Mouse (Mus musculus): ENCODE measurements at regions not wholly inside any gene's neighbourhood (a gene's known extent, or its start where the extent isn't known, plus 50 kb on each side); places are given as distances from the start of the nearest gene placed in this dataset.
A peak's percentile ranks its signal among the peaks of the same experiment; 100 is the strongest.

DNA sequence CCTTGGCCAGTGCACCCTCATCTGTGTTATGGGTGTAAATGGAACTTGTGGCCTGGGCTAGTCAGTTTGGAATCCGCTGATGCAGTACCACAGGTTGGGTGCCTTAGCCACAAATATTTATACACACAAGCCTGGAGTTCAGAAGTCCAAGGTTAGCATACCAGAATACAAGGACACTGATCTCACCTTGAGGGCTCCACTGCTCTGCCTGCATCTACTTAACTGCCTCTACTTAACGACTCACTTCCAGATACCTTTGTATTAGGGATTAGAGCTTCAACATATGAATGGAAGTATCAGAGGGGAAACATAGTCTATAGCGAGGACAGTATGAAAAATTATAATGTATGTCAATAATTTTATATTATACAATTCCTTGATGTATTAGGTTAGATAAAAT lies 57.5 kb downstream of the Tmem174 start:
- no peak for TF ChIP-seq POU5F1 (IDR thresholded peaks at IDR 0.05; ENCODE audit: borderline replicate concordance, low read length)
- TF ChIP-seq NANOG (IDR thresholded peaks at IDR 0.05; ENCODE audit: borderline replicate concordance, low read length) = peak; percentile 68; the same call in 1 of the 2 replicates
- no peak for TF ChIP-seq CTCF (conservative IDR thresholded peaks at IDR 0.05; ENCODE audit: low read length)

DNA sequence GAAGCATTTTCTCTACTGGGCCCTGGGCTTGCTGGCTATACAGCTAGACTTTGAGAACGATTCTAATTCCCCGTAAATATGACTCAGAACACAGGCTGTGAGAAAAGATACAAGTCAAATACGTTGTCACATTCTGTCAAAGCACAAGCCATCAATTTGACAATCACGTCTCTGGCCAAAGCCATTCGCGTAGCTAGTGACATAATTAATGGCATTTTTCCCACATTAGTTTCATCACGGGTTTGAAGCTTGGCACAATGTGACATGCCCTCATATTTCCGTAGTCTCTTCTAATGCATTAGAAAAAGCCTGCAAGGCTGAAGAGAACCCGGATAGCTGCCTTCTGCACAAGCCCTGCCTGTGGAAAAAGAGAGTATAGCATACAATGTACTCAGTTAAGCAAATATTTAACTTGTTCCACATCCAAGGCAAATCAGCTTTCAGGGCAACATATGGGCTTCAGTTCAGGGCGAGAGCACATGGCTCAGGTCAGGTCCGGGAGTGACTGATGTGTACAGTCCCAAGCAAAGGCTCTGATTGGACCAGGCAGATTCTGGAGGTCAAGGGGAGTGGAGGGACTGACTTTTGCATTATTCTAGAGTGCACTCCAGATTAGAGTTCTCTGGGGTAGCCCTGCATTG lies 58.7 kb downstream of the Tmem174 start:
- Histone ChIP-seq H3K9me3 (ENCODE audit: low read length) (no peaks in the 10 kb centered on the region), H3K36me3 (ENCODE audit: insufficient read depth, low read length) (no peaks in the 10 kb centered on the region), H3K27me3 (ENCODE audit: insufficient read depth, low read length) (peaks cover 22% of the 10 kb centered on the region), H3K4me1 (replicated peaks; ENCODE audit: low read depth, low read length) (peaks cover 36% of the 10 kb centered on the region), H3K4me3 (replicated peaks; ENCODE audit: low read length) (no peak overlapping the region)
- TF ChIP-seq CTCF (conservative IDR thresholded peaks at IDR 0.05; ENCODE audit: low read length) (no peak), POU5F1 (IDR thresholded peaks at IDR 0.05; ENCODE audit: borderline replicate concordance, low read length) (no peak), NANOG (IDR thresholded peaks at IDR 0.05; ENCODE audit: borderline replicate concordance, low read length) (no peak)

More for the DNA sequence above, 57.5 kb downstream of the Tmem174 start:
- H3K27me3 ChIP-seq (ENCODE audit: insufficient read depth, low read length) = peaks cover 16% of the 10 kb centered on the region
- H3K4me1 ChIP-seq (replicated peaks; ENCODE audit: low read depth, low read length) = peaks cover 35% of the 10 kb centered on the region
- no peak overlapping the region for H3K4me3 ChIP-seq (replicated peaks; ENCODE audit: low read length)
- H3K36me3 ChIP-seq (ENCODE audit: insufficient read depth, low read length) = no peaks in the 10 kb centered on the region
- no peaks in the 10 kb centered on the region for H3K9me3 ChIP-seq (ENCODE audit: low read length)

DNA sequence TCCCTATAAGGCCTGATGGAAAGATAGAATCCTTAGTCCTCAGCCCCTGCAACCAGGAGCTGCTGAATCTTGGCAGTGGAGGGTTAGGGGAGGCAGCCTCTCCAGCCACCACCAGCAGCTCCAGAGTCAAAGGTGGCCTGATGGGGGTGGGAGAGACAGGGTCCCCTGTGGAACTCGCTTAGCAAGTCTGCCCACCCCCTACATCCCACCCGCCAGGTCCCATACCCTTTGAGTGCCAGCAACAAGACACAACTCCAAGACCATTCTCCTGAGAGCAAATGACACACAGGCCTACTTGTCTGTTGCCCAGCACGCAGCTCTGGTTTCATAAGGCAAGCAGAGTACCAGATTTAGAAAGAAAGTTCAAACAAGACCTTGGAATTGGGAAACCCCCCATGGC lies 61.1 kb downstream of the Tmem174 start:
- TF ChIP-seq CTCF (conservative IDR thresholded peaks at IDR 0.05; ENCODE audit: low read length) = no peak
- TF ChIP-seq NANOG (IDR thresholded peaks at IDR 0.05; ENCODE audit: borderline replicate concordance, low read length) = no peak
- TF ChIP-seq POU5F1 (IDR thresholded peaks at IDR 0.05; ENCODE audit: borderline replicate concordance, low read length) = no peak
- Histone ChIP-seq H3K4me1 (replicated peaks; ENCODE audit: low read depth, low read length) (peaks cover 44% of the 10 kb centered on the region), H3K9me3 (ENCODE audit: low read length) (no peaks in the 10 kb centered on the region), H3K27me3 (ENCODE audit: insufficient read depth, low read length) (peaks cover 45% of the 10 kb centered on the region), H3K4me3 (replicated peaks; ENCODE audit: low read length) (no peak overlapping the region), H3K36me3 (ENCODE audit: insufficient read depth, low read length) (no peaks in the 10 kb centered on the region)

DNA sequence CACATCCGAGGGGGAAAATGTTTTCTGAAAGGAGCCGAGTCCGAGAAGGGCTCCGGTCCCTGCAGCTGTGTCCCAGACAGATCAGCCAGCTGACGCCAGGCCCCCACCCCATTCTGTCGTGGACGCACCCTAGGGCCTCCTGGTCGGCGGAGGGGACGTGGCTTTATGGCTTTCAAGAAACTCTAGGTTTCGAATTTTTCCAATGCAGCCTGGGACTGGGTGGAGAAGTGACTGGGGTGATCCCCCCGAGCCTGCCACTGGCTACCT lies 63.2 kb downstream of the Tmem174 start:
- no peaks in the 10 kb centered on the region for H3K9me3 ChIP-seq (ENCODE audit: low read length)
- peaks cover 60% of the 10 kb centered on the region for H3K27me3 ChIP-seq (ENCODE audit: insufficient read depth, low read length)
- 0 out of 2 replicates have a peak overlapping the region, but pooled peaks have one; percentile 71 for H3K4me3 ChIP-seq (replicated peaks; ENCODE audit: low read length)
- peaks cover 29% of the 10 kb centered on the region for H3K4me1 ChIP-seq (replicated peaks; ENCODE audit: low read depth, low read length)
- no peak for TF ChIP-seq POU5F1 (IDR thresholded peaks at IDR 0.05; ENCODE audit: borderline replicate concordance, low read length)
- TF ChIP-seq NANOG (IDR thresholded peaks at IDR 0.05; ENCODE audit: borderline replicate concordance, low read length) = no peak
- no peak for TF ChIP-seq CTCF (conservative IDR thresholded peaks at IDR 0.05; ENCODE audit: low read length)
- no peaks in the 10 kb centered on the region for H3K36me3 ChIP-seq (ENCODE audit: insufficient read depth, low read length)

DNA sequence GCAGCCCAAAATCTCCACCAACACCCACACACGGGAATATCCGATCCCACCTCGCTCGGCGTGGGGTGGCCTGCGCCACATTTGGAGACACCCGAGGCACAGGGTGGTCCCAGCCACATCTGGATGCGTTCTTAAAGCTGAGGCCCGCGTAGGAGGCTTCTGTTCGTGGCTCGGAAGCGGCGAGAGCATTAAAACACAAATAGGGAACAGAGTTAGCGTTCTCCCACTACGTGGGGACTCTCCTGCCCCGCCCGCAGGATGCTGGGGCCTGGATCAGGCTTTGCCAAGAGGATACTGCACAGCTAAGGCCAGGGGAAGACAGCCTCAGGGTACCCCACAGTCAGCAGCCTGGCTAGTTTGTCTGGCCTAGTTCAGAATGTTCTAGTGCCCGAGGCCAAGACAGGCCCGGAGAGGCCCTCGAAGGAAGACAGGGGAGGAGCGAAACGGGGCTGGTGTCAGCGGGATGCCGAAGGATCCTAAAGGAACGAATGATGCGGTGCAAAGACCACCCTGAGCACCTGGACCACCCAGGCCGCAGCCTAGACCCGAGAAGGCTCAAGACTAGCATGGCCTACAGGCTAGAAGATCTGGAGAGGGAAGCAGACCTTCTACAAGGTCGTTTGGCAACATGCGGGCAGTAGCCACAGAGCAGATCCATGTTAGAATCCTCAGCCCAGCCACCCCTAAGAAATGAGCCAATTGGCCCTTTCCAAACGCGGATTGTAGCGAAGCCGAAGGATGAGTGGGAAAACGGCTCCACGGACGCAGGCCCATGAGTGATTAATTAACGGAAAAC lies 63.8 kb downstream of the Tmem174 start:
- Histone ChIP-seq H3K27me3 (ENCODE audit: insufficient read depth, low read length) (peaks cover 60% of the 10 kb centered on the region), H3K4me1 (replicated peaks; ENCODE audit: low read depth, low read length) (peaks cover 29% of the 10 kb centered on the region), H3K9me3 (ENCODE audit: low read length) (no peaks in the 10 kb centered on the region), H3K36me3 (ENCODE audit: insufficient read depth, low read length) (no peaks in the 10 kb centered on the region), H3K4me3 (replicated peaks; ENCODE audit: low read length) (peak overlapping the region; percentile 71)
- TF ChIP-seq CTCF (conservative IDR thresholded peaks at IDR 0.05; ENCODE audit: low read length) = no peak
- TF ChIP-seq POU5F1 (IDR thresholded peaks at IDR 0.05; ENCODE audit: borderline replicate concordance, low read length) = no peak
- TF ChIP-seq NANOG (IDR thresholded peaks at IDR 0.05; ENCODE audit: borderline replicate concordance, low read length) = no peak

DNA sequence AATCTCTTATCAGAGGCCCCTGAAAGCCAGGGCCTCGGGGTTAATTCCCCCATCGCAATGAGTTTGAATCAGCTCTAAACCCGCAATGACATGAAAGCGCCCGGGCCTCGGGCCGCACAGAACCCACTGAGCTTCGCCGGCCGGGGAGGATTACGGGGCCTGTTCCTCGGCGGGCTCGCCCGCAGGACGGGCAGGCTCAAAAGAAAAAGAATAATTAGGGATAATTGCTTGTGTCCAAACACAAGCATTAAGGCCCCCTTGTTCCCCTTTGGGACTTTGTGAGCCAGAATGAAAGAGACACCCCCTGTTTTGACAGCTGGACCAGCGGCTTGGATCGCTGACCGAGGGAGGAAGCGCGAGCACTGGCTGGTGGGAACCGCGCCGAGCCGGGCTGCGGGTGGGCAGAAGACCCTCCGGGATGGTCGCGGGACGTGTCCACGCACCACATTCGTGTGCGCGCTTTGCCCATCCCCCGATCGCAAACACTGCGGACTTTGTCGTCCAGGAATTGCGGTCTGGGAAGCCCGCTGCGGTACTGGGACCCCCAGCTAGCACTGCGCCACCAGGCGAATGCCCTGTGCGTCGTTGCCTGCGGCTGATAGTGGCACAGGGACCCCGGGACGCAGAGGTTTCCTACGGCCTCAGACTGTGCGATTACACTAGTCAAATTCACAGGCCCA lies 64.5 kb downstream of the Tmem174 start:
- Histone ChIP-seq H3K36me3 (ENCODE audit: insufficient read depth, low read length) (no peaks in the 10 kb centered on the region), H3K27me3 (ENCODE audit: insufficient read depth, low read length) (peaks cover 64% of the 10 kb centered on the region), H3K9me3 (ENCODE audit: low read length) (no peaks in the 10 kb centered on the region), H3K4me1 (replicated peaks; ENCODE audit: low read depth, low read length) (peaks cover 29% of the 10 kb centered on the region), H3K4me3 (replicated peaks; ENCODE audit: low read length) (peak overlapping the region; percentile 71)
- TF ChIP-seq CTCF (conservative IDR thresholded peaks at IDR 0.05; ENCODE audit: low read length) (no peak), POU5F1 (IDR thresholded peaks at IDR 0.05; ENCODE audit: borderline replicate concordance, low read length) (no peak), NANOG (IDR thresholded peaks at IDR 0.05; ENCODE audit: borderline replicate concordance, low read length) (no peak)

DNA sequence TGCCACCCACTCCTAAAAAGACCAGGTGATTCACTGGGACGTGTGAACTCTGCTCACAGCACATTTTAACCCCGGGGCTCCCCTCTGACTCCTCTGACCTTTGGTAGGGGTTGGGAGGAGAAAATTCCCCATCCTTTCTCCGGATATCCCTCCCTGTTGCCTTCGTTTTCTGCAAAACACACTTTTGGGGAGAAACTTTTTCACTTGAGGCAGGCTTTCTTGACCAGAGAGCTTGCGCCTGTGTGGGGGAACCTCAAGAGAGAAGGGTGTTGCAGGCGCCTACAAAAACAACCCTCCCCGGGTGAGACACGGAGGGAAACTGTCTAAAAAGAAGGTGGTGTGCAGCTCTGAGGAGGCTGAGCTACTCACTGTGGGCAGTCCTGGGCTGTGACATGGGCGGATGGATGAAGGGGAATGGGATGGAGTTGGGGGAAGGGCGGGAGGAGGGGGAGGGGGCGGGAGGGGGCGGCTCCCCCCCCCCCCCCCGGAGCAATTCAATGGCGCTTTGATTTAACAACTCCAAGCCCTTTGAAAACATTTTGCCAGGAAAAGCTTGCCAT lies 65.1 kb downstream of the Tmem174 start:
- H3K4me3 ChIP-seq (replicated peaks; ENCODE audit: low read length) = peak overlapping the region; percentile 71; the same call in 1 of the 2 replicates
- H3K36me3 ChIP-seq (ENCODE audit: insufficient read depth, low read length) = no peaks in the 10 kb centered on the region
- H3K27me3 ChIP-seq (ENCODE audit: insufficient read depth, low read length) = peaks cover 64% of the 10 kb centered on the region
- TF ChIP-seq NANOG (IDR thresholded peaks at IDR 0.05; ENCODE audit: borderline replicate concordance, low read length) = no peak
- TF ChIP-seq POU5F1 (IDR thresholded peaks at IDR 0.05; ENCODE audit: borderline replicate concordance, low read length) = no peak
- TF ChIP-seq CTCF (conservative IDR thresholded peaks at IDR 0.05; ENCODE audit: low read length) = no peak
- H3K4me1 ChIP-seq (replicated peaks; ENCODE audit: low read depth, low read length) = peaks cover 29% of the 10 kb centered on the region
- H3K9me3 ChIP-seq (ENCODE audit: low read length) = no peaks in the 10 kb centered on the region

DNA sequence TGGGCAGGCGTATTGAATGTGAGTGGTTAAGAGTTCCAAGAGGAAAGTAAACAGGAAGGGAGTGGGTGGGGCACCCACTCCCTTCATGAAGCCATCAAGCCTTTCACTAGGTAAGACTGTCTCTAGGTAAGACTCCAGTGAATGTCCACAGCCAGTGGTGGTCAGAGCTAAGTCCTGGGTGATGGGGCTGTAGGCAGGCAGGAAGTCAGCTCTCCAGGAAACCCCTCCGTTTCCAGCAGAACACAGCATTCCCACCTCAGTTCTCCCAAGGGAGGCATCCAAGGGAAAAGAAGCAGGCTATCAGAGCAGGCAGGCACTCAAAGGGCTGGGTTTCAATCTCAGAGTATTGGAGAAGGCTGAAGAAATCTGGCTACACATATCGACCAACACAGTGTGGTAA lies 66.2 kb downstream of the Tmem174 start:
- TF ChIP-seq POU5F1 (IDR thresholded peaks at IDR 0.05; ENCODE audit: borderline replicate concordance, low read length) (no peak), CTCF (conservative IDR thresholded peaks at IDR 0.05; ENCODE audit: low read length) (no peak), NANOG (IDR thresholded peaks at IDR 0.05; ENCODE audit: borderline replicate concordance, low read length) (no peak)
- Histone ChIP-seq H3K9me3 (ENCODE audit: low read length) (no peaks in the 10 kb centered on the region), H3K27me3 (ENCODE audit: insufficient read depth, low read length) (peaks cover 64% of the 10 kb centered on the region)

More for the DNA sequence above, 66.2 kb downstream of the Tmem174 start:
- no peaks in the 10 kb centered on the region for H3K36me3 ChIP-seq (ENCODE audit: insufficient read depth, low read length)
- no peak overlapping the region for H3K4me3 ChIP-seq (replicated peaks; ENCODE audit: low read length)
- peaks cover 29% of the 10 kb centered on the region for H3K4me1 ChIP-seq (replicated peaks; ENCODE audit: low read depth, low read length)
